Mouse (Mus musculus) myocyte (in vitro differentiated cells): ENCODE measurements around the gene Etv5.

Experiments
- CEBPB ChIP-seq: IDR thresholded peaks from 2 replicates; pipeline ENCODE4 v1.6.1; 2011; ENCODE audit warnings: mild to moderate bottlenecking, moderate library complexity; ENCODE audit not compliant: poor library complexity, insufficient read depth, severe bottlenecking
- E2F4 ChIP-seq: IDR thresholded peaks from one replicate; pipeline ENCODE4 v1.6.1; 2011; ENCODE audit warnings: mild to moderate bottlenecking, control low read depth, moderate library complexity; ENCODE audit not compliant: insufficient read depth
- MAX ChIP-seq: IDR thresholded peaks from one replicate; pipeline ENCODE4 v1.6.1; 2011; ENCODE audit warnings: low read depth, mild to moderate bottlenecking, control low read depth
- MYOD1 ChIP-seq, 3 experiments: IDR thresholded peaks; one replicate each; pipeline ENCODE4 v1.6.1; 2011; ENCODE audit warnings: control low read depth in 2 of 3, low read depth in 2 of 3, mild to moderate bottlenecking in 2 of 3, moderate library complexity in 1 of 3; ENCODE audit not compliant: insufficient read length in 2 of 3, control insufficient read depth in 1 of 3
- MYOG ChIP-seq, 3 experiments: IDR thresholded peaks; one replicate each; pipeline ENCODE4 v1.6.1; 2011; ENCODE audit warnings: control low read depth in 2 of 3, low read depth in 2 of 3, mild to moderate bottlenecking in 2 of 3; ENCODE audit not compliant: insufficient read length in 2 of 3, control insufficient read depth in 1 of 3, insufficient read depth in 1 of 3
- POLR2A ChIP-seq: IDR thresholded peaks from one replicate; pipeline ENCODE4 v1.6.1; 2011; ENCODE audit warnings: low read depth, mild to moderate bottlenecking, control low read depth, moderate library complexity; ENCODE audit not compliant: insufficient read length
- POLR2AphosphoS2 ChIP-seq: IDR thresholded peaks from one replicate; pipeline ENCODE4 v1.6.1; 2011; ENCODE audit warnings: low read depth, control low read depth; ENCODE audit not compliant: insufficient read length
- REST ChIP-seq: IDR thresholded peaks from one replicate; pipeline ENCODE4 v1.6.1; 2011; ENCODE audit warnings: mild to moderate bottlenecking, control low read depth, moderate library complexity; ENCODE audit not compliant: insufficient read depth, insufficient read length
- TCF12 ChIP-seq: IDR thresholded peaks from one replicate; pipeline ENCODE4 v1.6.1; 2011; ENCODE audit warnings: mild to moderate bottlenecking, control low read depth; ENCODE audit not compliant: poor library complexity, insufficient read depth, severe bottlenecking
- TCF3 ChIP-seq: IDR thresholded peaks from one replicate; pipeline ENCODE4 v1.6.1; 2011; ENCODE audit warnings: low read depth, control low read depth; ENCODE audit not compliant: insufficient read length
- USF1 ChIP-seq: IDR thresholded peaks from one replicate; pipeline ENCODE4 v1.6.1; 2011; ENCODE audit warnings: low read depth, mild to moderate bottlenecking, control low read depth, moderate library complexity

DNA sequence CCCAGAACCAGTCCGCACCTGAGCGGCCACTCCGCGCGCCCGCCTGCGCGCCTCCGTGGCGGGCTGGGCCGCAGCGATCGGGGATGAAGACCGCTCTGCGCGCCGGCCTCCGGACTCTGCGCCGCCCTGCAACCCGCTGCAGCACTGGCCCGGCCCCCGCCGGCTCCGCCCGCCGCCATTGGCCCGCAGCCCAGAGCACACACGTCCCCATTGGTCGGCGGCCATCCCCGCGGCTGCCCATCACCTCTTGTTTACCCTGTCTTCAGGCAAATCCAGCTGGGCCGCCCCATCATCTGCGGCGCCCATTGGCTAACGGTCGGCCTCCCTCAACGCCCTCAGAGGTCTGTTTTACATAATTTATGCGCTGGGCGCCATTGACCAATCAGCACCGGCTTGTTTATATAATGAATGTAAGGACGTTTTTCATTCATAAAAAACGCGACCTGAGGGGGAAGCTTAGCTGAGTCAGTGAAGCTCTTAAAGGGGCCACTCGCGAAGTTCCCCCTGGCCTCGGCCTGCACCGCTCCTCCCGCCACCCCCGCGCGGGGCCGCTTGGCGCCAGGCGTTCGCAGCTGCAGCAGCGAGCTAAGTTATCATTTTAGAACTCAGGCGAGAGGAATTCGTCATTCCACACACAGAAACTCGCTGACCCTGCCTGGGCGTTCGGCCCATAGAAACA is at the start of gene Etv5:
- TF ChIP-seq CEBPB (no peak), POLR2A (peak; percentile 92), USF1 (no peak), MAX (no peak), TCF12 (no peak), POLR2AphosphoS2 (peak; percentile 89), REST (no peak), MYOD1 (IDR thresholded peaks at IDR 0.05; ENCODE audit: control insufficient read depth in 1 of 3, insufficient read length in 2 of 3, low read depth in 2 of 3) (peak in 1 of 3 experiments; percentile 61), E2F4 (no peak), MYOG (IDR thresholded peaks at IDR 0.05; ENCODE audit: control insufficient read depth in 1 of 3, insufficient read depth in 1 of 3, insufficient read length in 2 of 3, low read depth in 2 of 3) (peak in 1 of 3 experiments; percentile 40), TCF3 (no peak)
